ENCODE assay signal across 9 mouse cellular contexts in genomic region chr7:45644183-45644582, GRCm38 (mm10). TPM values are rescaled to one million over a fixed set of nuclear protein-coding genes. Genes with fewer than 3 reads are reported as not detected.
A peak's percentile ranks its signal among the peaks of the same experiment; 100 is the strongest.
DNase-seq lines count a peak whose midpoint lies in the region; ATAC-seq and TF ChIP-seq lines count a peak whose summit lies in the region.
"Had no signal": no experiment of that assay in that cellular context is flagged by ENCODE, and none has a peak within 500 bp of the region (broad histone marks: within the 10 kb centered on the region; RNA-seq: fewer than 3 reads in every experiment).

No protein-coding gene starts in this region.

- no peaks in the 10 kb centered on the region for H3K9me3 ChIP-seq in embryonic facial prominence, embryonic 13.5 days
- H3K9me3 ChIP-seq in heart, postnatal 0 days (replicated peaks; ENCODE audit: control insufficient read depth, low read length) = no peaks in the 10 kb centered on the region
- H3K9me3 ChIP-seq in midbrain, postnatal 0 days (ENCODE audit: low read length) = no peaks in the 10 kb centered on the region

- H3K9ac ChIP-seq in embryonic facial prominence, embryonic 13.5 days = peak overlapping the region; percentile 58
- H3K9ac ChIP-seq in heart, postnatal 0 days (replicated peaks; ENCODE audit: low read depth, low read length) = no peak overlapping the region
- peak overlapping the region; percentile 46; the same call in 1 of the 2 replicates for H3K9ac ChIP-seq in midbrain, postnatal 0 days (replicated peaks; ENCODE audit: low read length, poor library complexity, severe bottlenecking)

- TF ChIP-seq EP300 in heart, postnatal 0 days (IDR thresholded peaks at IDR 0.05; ENCODE audit: low read depth) = no peak

- H3K4me1 ChIP-seq in embryonic facial prominence, embryonic 13.5 days = peaks cover 41% of the 10 kb centered on the region
- H3K4me1 ChIP-seq in heart, postnatal 0 days (ENCODE audit: control insufficient read depth, insufficient read depth) = peaks cover 33% of the 10 kb centered on the region
- peaks cover 9% of the 10 kb centered on the region; the same call in 1 of the 2 replicates for H3K4me1 ChIP-seq in midbrain, postnatal 0 days (ENCODE audit: insufficient read depth, low read length)

- TF ChIP-seq CTCF in heart, postnatal 0 days (IDR thresholded peaks at IDR 0.05; ENCODE audit: low read depth) = no peak
- no peak for TF ChIP-seq CTCF in midbrain, postnatal 0 days (IDR thresholded peaks at IDR 0.05)

- ATAC-seq in embryonic facial prominence, embryonic 13.5 days (ENCODE audit: insufficient number of reproducible peaks, insufficient read depth, low FRiP score, low TSS enrichment, low read depth) = 0 out of 2 replicates have a peak, but pooled peaks have one; percentile 15
- peak; percentile 9; the same call in 1 of the 2 replicates for ATAC-seq in heart, postnatal 0 days (ENCODE audit: insufficient read depth, low read depth)
- ATAC-seq in midbrain, postnatal 0 days (ENCODE audit: low FRiP score) = peak; percentile 69

- peak overlapping the region; percentile 81 for H3K4me2 ChIP-seq in embryonic facial prominence, embryonic 13.5 days
- H3K4me2 ChIP-seq in heart, postnatal 0 days (ENCODE audit: low read depth, low read length) = peak overlapping the region; percentile 66
- peak overlapping the region; percentile 84 for H3K4me2 ChIP-seq in midbrain, postnatal 0 days (ENCODE audit: low read depth, low read length, poor library complexity, severe bottlenecking)

- H3K36me3 ChIP-seq in embryonic facial prominence, embryonic 13.5 days = no peaks in the 10 kb centered on the region
- H3K36me3 ChIP-seq in heart, postnatal 0 days (replicated peaks; ENCODE audit: control insufficient read depth, insufficient read depth, low read length) = 0 out of 2 replicates have a peak, but pooled peaks cover 6% of the 10 kb centered on the region
- H3K36me3 ChIP-seq in midbrain, postnatal 0 days (ENCODE audit: insufficient read depth, low read length) = no peaks in the 10 kb centered on the region

- peak; percentile 72 for DNase-seq in lung, postnatal 10 days
- DNase-seq in lung, postnatal 25 days (ENCODE audit: low spot score) = no peak
- peak; percentile 75 for DNase-seq in heart, postnatal 0 days (ENCODE audit: low spot score)
- peak; percentile 35 to 74 for DNase-seq in left cerebral cortex, postnatal 10 days (ENCODE audit: extremely low spot score in 1 of 2, low spot score in 2 of 2)
- peak; percentile 83 for DNase-seq in midbrain, postnatal 0 days (ENCODE audit: low spot score)
- peak; percentile 48 for DNase-seq in yolk sac, embryonic 10.5 days (ENCODE audit: low spot score)
- no peak for DNase-seq in adrenal gland, postnatal 4 days (ENCODE audit: low spot score in 2 of 2)

- intact Hi-C loops in left cerebral cortex, postnatal 10 days (cut with DNase I) = loop anchor here (5.0 kb wide), 1 partner anchor 38 kb away; the partner anchor contains the start of gene Ntn5

- peak overlapping the region; percentile 54 for H3K4me3 ChIP-seq in embryonic facial prominence, embryonic 13.5 days
- peak overlapping the region; percentile 38; the same call in 1 of the 2 replicates for H3K4me3 ChIP-seq in heart, postnatal 0 days (ENCODE audit: low read depth, low read length)
- peak overlapping the region; percentile 42 for H3K4me3 ChIP-seq in midbrain, postnatal 0 days (ENCODE audit: low read depth, low read length)

- peak overlapping the region; percentile 87 for H3K27ac ChIP-seq in embryonic facial prominence, embryonic 13.5 days
- peak overlapping the region; percentile 40; the same call in 1 of the 2 replicates for H3K27ac ChIP-seq in heart, postnatal 0 days (ENCODE audit: low read depth)
- H3K27ac ChIP-seq in midbrain, postnatal 0 days (ENCODE audit: low read depth, low read length) = peak overlapping the region; percentile 74

- WGBS in embryonic facial prominence, embryonic 13.5 days = 3% methylated on average over 18 of the region's 18 CpGs
- WGBS in heart, postnatal 0 days = 26% methylated on average over 18 of the region's 18 CpGs
- whole genome bisulfite sequencing in midbrain, postnatal 0 days = 5% methylated on average over 18 of the region's 18 CpGs

- no peaks in the 10 kb centered on the region for H3K27me3 ChIP-seq in embryonic facial prominence, embryonic 13.5 days
- no peaks in the 10 kb centered on the region for H3K27me3 ChIP-seq in heart, postnatal 0 days (ENCODE audit: control insufficient read depth, insufficient read depth, low read length)
- H3K27me3 ChIP-seq in midbrain, postnatal 0 days (ENCODE audit: insufficient read depth, low read length) = no peaks in the 10 kb centered on the region

RNA-seq across cellular contexts. Expression of gene Mamstr, which starts 4.4 kb away (rescaled TPM):
- 5.2 and 7.8 TPM in 2 replicates for polyA plus RNA-seq in embryonic facial prominence, embryonic 13.5 days (2015; fragmentation: Nextera tagmentation; extraction: Ambion mirVana)
- 5.6 and 6.5 TPM in 2 replicates for total RNA-seq in heart, postnatal 0 days (2014; rRNA removed; ENCODE audit: low replicate concordance)
- 7.2 and 7.7 TPM in 2 replicates for polyA plus RNA-seq in heart, postnatal 0 days (2015; fragmentation: Nextera tagmentation; extraction: Ambion mirVana)
- total RNA-seq in left cerebral cortex, postnatal 10 days (2021) = 1 to 10 TPM; 1.2 to 2.2 TPM
- 2.7 and 3.3 TPM in 2 replicates for total RNA-seq in midbrain, postnatal 0 days (2014; rRNA removed)
- 2.8 and 3.0 TPM in 2 replicates for polyA plus RNA-seq in midbrain, postnatal 0 days (2015; fragmentation: Nextera tagmentation; extraction: Ambion mirVana)
- total RNA-seq in adrenal gland, postnatal 4 days (2021) = 10 to 100 TPM; 11.5 to 14.2 TPM

RNA-seq across cellular contexts. Expression of gene Rasip1, which starts 16.9 kb away (rescaled TPM):
- 8.0 and 8.8 TPM in 2 replicates for polyA plus RNA-seq in embryonic facial prominence, embryonic 13.5 days (2015; fragmentation: Nextera tagmentation; extraction: Ambion mirVana)
- total RNA-seq in heart, postnatal 0 days (2014; rRNA removed; ENCODE audit: low replicate concordance) = 68.8 and 77.6 TPM in 2 replicates
- polyA plus RNA-seq in heart, postnatal 0 days (2015; fragmentation: Nextera tagmentation; extraction: Ambion mirVana) = 13.7 and 14.3 TPM in 2 replicates
- 10 to 100 TPM; 15.1 to 15.8 TPM for total RNA-seq in left cerebral cortex, postnatal 10 days (2021)
- total RNA-seq in midbrain, postnatal 0 days (2014; rRNA removed) = 36.0 and 38.5 TPM in 2 replicates
- polyA plus RNA-seq in midbrain, postnatal 0 days (2015; fragmentation: Nextera tagmentation; extraction: Ambion mirVana) = 24.0 and 25.1 TPM in 2 replicates
- 10 to 100 TPM; 31.1 to 31.2 TPM for total RNA-seq in adrenal gland, postnatal 4 days (2021)

RNA-seq across cellular contexts. Expression of gene Fut2, which starts 22.0 kb away (rescaled TPM):
- 0.45 and 0.54 TPM in 2 replicates for polyA plus RNA-seq in embryonic facial prominence, embryonic 13.5 days (2015; fragmentation: Nextera tagmentation; extraction: Ambion mirVana)
- total RNA-seq in heart, postnatal 0 days (2014; rRNA removed; ENCODE audit: low replicate concordance) = not detected in 2 replicates
- 1.5 and 1.7 TPM in 2 replicates for polyA plus RNA-seq in heart, postnatal 0 days (2015; fragmentation: Nextera tagmentation; extraction: Ambion mirVana)
- under 1 TPM; 0.18 to 0.24 TPM for total RNA-seq in left cerebral cortex, postnatal 10 days (2021)
- 0.99 TPM in 1 of 2 replicates, not detected in the other for total RNA-seq in midbrain, postnatal 0 days (2014; rRNA removed)
- 0.27 and 0.29 TPM in 2 replicates for polyA plus RNA-seq in midbrain, postnatal 0 days (2015; fragmentation: Nextera tagmentation; extraction: Ambion mirVana)
- under 1 TPM in 1 of 2 experiments, not detected in 1; 0.42 TPM for total RNA-seq in adrenal gland, postnatal 4 days (2021)

RNA-seq across cellular contexts. Expression of gene Izumo1, which starts 22.6 kb away (rescaled TPM):
- polyA plus RNA-seq in embryonic facial prominence, embryonic 13.5 days (2015; fragmentation: Nextera tagmentation; extraction: Ambion mirVana) = 0.27 and 0.39 TPM in 2 replicates
- 0.53 TPM in 1 of 2 replicates, not detected in the other for total RNA-seq in heart, postnatal 0 days (2014; rRNA removed; ENCODE audit: low replicate concordance)
- 0.11 and 0.23 TPM in 2 replicates for polyA plus RNA-seq in heart, postnatal 0 days (2015; fragmentation: Nextera tagmentation; extraction: Ambion mirVana)
- total RNA-seq in left cerebral cortex, postnatal 10 days (2021) = not detected
- total RNA-seq in midbrain, postnatal 0 days (2014; rRNA removed) = 0.11 TPM in 1 of 2 replicates, not detected in the other
- 0.11 TPM in 1 of 2 replicates, not detected in the other for polyA plus RNA-seq in midbrain, postnatal 0 days (2015; fragmentation: Nextera tagmentation; extraction: Ambion mirVana)
- 1 to 10 TPM in 1 of 2 experiments, under 1 TPM in 1; 0.54 to 1.1 TPM for total RNA-seq in adrenal gland, postnatal 4 days (2021)

RNA-seq across cellular contexts. Expression of gene Fut1, which starts 27.1 kb away (rescaled TPM):
- 1.9 and 2.3 TPM in 2 replicates for polyA plus RNA-seq in embryonic facial prominence, embryonic 13.5 days (2015; fragmentation: Nextera tagmentation; extraction: Ambion mirVana)
- total RNA-seq in heart, postnatal 0 days (2014; rRNA removed; ENCODE audit: low replicate concordance) = not detected in 2 replicates
- polyA plus RNA-seq in heart, postnatal 0 days (2015; fragmentation: Nextera tagmentation; extraction: Ambion mirVana) = not detected in 2 replicates
- total RNA-seq in left cerebral cortex, postnatal 10 days (2021) = under 1 TPM; 0.13 to 0.30 TPM
- not detected in 2 replicates for total RNA-seq in midbrain, postnatal 0 days (2014; rRNA removed)
- not detected in 2 replicates for polyA plus RNA-seq in midbrain, postnatal 0 days (2015; fragmentation: Nextera tagmentation; extraction: Ambion mirVana)
- total RNA-seq in adrenal gland, postnatal 4 days (2021) = under 1 TPM in 1 of 2 experiments, not detected in 1; 0.22 TPM
- total RNA-seq: adrenal gland, postnatal 36 days had no signal

Comparison
In these comparisons a context has a peak if more than half of its experiments do, and no peak if none do; other contexts are left out.
1. DNase-seq: peak in lung, postnatal 10 days (single experiment), heart, postnatal 0 days (single experiment), left cerebral cortex, postnatal 10 days (2 of 2), midbrain, postnatal 0 days (single experiment) and yolk sac, embryonic 10.5 days (single experiment); none in lung, postnatal 25 days (single experiment) and adrenal gland, postnatal 4 days (0 of 2).
2. ATAC-seq: peak in every context shown above with its lines; median percentile 69 in midbrain, postnatal 0 days; 15 in embryonic facial prominence, embryonic 13.5 days; 9 in heart, postnatal 0 days.
3. Peak in every context shown above with its lines, with median percentiles within 50 percentile points of each other: H3K27ac ChIP-seq, H3K4me2 ChIP-seq and H3K4me3 ChIP-seq.